Mouse (Mus musculus): ENCODE data around the gene Gdpd5. TPM values are rescaled to one million over a fixed set of nuclear protein-coding genes. Genes with fewer than 3 reads are reported as not detected.
A peak's percentile ranks its signal among the peaks of the same experiment; 100 is the strongest.

Gdpd5 gene
- polyA plus RNA-seq, 1 experiment from 2014 or later: 53.2 TPM

DNA sequence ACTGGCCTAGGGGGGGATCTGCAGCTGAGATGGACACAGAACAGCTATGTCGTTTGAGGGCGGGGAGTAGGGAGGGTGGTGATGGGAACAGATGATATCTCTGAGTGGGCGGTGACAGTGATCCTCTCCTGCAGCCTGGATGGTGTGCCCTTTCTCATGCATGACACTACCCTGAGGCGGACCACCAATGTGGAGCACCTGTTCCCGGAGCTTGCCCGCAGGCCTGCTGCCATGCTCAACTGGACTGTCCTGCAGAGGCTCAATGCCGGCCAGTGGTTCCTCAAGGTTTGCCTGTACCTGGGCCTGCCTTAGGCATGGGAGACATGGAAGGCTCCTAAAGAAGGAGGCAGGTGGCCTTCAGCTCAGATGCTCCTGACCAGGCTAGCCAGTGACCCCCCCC is 71.6 kb downstream of the Gdpd5 start:
- Histone ChIP-seq H3K36me3 (peaks cover 45% of the 10 kb centered on the region), H3K27me3 (no peaks in the 10 kb centered on the region), H3K4me2 (no peak overlapping the region), H3K9ac (0 out of 2 replicates have a peak overlapping the region, but pooled peaks have one; percentile 20), H3K27ac (no peak overlapping the region), H3K4me3 (no peak overlapping the region), H3K9me3 (no peaks in the 10 kb centered on the region), H3K4me1 (replicated peaks) (peaks cover 30% of the 10 kb centered on the region)
- 85% methylated on average over 7 of the region's 7 CpGs for WGBS
- no peak for ATAC-seq (ENCODE audit: low FRiP score)

DNA sequence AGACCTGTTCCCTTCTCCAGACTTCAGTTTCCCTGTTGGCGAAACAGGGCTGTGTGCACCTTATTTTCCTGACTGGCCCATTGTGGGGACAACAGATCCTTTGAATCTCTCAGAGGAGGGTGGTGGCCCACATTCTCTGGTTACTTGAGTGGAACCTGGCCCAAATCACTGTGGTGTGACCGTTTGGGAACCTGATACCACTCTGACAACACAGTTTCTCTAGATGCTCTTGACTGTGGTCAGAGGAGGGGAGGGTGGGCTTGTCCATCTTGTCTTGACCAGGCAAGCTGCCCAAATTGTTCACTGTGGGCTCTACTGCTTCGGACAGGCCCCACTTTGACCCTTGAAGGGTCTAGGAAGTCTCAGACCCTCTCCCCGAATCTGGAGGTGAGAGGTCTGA is 72.8 kb downstream of the Gdpd5 start:
- 70% methylated on average over 4 of the region's 4 CpGs for whole genome bisulfite sequencing
- no peak for ATAC-seq (ENCODE audit: low FRiP score)

DNA sequence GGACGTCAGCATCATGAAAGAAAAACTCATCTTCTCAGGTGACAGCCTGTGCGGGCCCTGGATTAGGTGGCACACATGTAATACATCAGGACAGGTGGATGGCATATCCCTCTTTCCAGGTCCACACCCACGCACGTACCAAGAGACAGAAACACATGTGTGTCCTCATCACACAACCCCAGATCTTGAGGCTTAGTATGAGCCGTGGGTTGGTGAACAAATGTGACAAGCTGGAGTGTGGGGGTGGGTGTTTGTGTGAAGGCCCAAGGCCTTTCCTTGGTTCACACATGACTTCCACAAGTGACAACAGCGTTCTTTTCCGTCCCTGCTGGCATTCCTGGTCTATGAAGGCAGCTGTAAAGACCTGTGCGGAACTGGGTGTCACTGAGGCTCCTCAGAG is 77.6 kb downstream of the Gdpd5 start:
- Histone ChIP-seq H3K4me3 (no peak overlapping the region), H3K4me1 (replicated peaks) (no peaks in the 10 kb centered on the region; the same call in 1 of the 2 replicates), H3K27ac (no peak overlapping the region), H3K36me3 (peaks cover 82% of the 10 kb centered on the region), H3K9ac (no peak overlapping the region; the same call in 1 of the 2 replicates), H3K9me3 (no peaks in the 10 kb centered on the region), H3K4me2 (no peak overlapping the region), H3K27me3 (no peaks in the 10 kb centered on the region)
- ATAC-seq (ENCODE audit: low FRiP score): no peak
- WGBS: 96% methylated on average over 8 of the region's 8 CpGs

More for the DNA sequence above, 72.8 kb downstream of the Gdpd5 start:
- H3K4me2 ChIP-seq: no peak overlapping the region
- no peaks in the 10 kb centered on the region for H3K9me3 ChIP-seq
- no peak overlapping the region for H3K9ac ChIP-seq
- H3K36me3 ChIP-seq: peaks cover 54% of the 10 kb centered on the region
- H3K4me3 ChIP-seq: no peak overlapping the region
- H3K27ac ChIP-seq: no peak overlapping the region
- H3K4me1 ChIP-seq (replicated peaks): peaks cover 19% of the 10 kb centered on the region
- H3K27me3 ChIP-seq: no peaks in the 10 kb centered on the region

DNA sequence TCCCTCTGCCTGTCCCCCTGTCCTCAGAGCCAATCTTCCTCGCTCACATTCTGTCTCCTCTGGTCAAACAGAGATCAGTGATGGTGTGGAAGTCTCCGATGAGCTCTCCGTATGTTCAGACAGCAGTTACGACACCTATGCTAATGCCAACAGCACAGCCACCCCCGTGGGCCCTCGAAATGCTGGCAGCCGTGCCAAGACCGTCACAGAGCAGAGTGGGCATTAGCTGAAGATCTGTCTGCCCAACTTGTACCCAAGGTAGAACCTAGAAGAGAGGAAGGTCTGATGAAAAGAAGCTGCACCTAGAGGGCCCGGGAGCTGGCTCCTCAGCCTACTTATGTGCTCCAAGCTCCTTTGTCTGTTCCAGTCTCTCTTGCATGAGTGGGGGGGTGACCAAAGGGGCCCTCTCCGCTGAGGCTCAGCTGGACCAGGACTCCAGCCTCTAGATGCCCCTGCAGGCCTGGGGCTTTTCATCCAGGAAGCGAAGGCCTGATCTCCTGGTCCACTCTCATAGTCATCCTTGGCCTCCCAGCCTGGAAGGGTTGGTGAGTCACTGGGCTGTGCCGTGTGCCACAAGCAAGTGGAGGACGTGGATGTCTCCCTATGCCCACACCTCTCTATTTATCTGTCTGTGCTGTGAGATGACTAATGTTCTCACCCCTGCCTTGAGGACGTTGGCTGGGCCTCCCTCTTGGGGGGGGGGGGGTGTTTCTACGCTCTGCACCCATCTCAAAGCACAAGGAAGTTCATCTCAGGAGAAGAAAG is 78.9 kb downstream of the Gdpd5 start:
- Histone ChIP-seq H3K27ac (no peak overlapping the region), H3K27me3 (no peaks in the 10 kb centered on the region), H3K9ac (no peak overlapping the region; the same call in 1 of the 2 replicates), H3K4me3 (no peak overlapping the region), H3K4me2 (no peak overlapping the region), H3K9me3 (no peaks in the 10 kb centered on the region), H3K4me1 (replicated peaks) (peaks cover 4% of the 10 kb centered on the region), H3K36me3 (peaks cover 71% of the 10 kb centered on the region)
- no peak for ATAC-seq (ENCODE audit: low FRiP score)
- 93% methylated on average over 15 of the region's 15 CpGs for WGBS

DNA sequence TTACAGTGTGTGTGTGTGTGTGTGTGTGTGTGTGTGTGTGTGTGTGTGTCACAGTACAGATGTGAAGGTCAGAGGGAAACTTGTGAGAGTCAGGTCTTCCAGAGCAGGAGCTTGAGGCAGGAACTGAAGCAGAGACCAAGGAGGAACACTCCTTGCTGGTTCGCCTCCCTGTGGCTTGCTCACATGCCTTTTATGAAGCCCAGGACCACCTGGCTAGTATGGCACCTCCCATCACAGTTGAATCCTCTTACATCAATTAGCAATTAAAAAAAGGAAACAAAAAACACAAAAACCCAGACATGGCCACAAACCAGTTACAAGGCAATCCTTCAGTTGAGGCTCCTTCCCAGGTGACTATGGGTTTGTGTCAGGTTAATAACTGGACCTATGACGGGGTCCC is 81.9 kb downstream of the Gdpd5 start:
- Histone ChIP-seq H3K9me3 (no peaks in the 10 kb centered on the region), H3K4me2 (no peak overlapping the region), H3K36me3 (peaks cover 47% of the 10 kb centered on the region), H3K27ac (no peak overlapping the region), H3K4me1 (replicated peaks) (peaks cover 35% of the 10 kb centered on the region), H3K4me3 (no peak overlapping the region), H3K27me3 (no peaks in the 10 kb centered on the region), H3K9ac (no peak overlapping the region)
- WGBS: 89% methylated on average over 2 of the region's 2 CpGs
- no peak for ATAC-seq (ENCODE audit: low FRiP score)

DNA sequence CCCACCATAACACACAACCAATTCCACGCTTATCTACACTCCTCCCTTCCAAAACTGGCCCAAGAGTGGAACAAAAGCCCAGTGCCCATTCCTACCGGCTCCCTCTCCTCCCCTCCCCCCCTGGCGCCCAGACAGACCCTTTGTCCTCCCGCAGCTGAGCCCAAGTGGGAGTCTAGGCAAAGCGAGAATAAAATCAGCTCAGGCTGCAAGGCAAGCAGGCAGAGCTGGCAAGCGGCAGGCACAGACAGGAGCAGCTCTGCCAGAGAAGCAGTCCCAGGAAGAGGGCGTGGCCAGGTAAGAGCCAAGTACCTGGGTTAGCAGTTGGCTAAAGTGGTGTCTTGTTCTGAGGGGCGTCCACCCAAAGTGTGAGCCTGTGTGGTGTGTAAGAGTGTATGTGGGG is 84.6 kb downstream of the Gdpd5 start, which contains the start of gene Klhl35:
TSS of gene Klhl35 (plus strand) at position 194 of the 400 bp plus-strand sequence.
- Histone ChIP-seq H3K27ac (peak within 1 kb of the TSS; percentile 80), H3K4me3 (peak within 1 kb of the TSS; percentile 22), H3K36me3 (peaks cover 20% of the 10 kb centered on the region), H3K9me3 (no peaks in the 10 kb centered on the region), H3K27me3 (no peaks in the 10 kb centered on the region), H3K9ac (peak within 1 kb of the TSS; percentile 69), H3K4me1 (replicated peaks) (peaks cover 56% of the 10 kb centered on the region), H3K4me2 (peak within 1 kb of the TSS; percentile 72)
- WGBS: 14% methylated on average over 8 of the region's 8 CpGs
- ATAC-seq (ENCODE audit: low FRiP score): no peak

DNA sequence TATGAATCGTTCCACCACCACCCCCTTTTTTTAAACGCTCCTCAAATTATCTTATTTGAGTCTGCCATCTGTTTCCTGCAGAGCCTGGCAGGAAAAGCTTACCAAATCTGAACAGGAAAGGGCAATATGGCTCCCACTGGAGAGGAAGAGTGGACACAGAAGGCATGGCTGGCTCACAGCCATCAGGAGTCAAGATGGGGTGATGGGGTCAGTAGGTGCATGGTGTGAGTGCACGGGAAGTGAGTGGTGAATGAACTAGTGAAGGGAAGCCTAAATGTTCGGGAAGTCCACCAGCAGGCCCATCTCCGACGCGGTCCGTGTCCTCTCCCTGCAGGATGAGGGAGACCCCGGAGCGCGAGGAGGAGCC is 86.7 kb downstream of the Gdpd5 start:
- H3K36me3 ChIP-seq: peaks cover 17% of the 10 kb centered on the region
- peak overlapping the region; percentile 72 for H3K4me2 ChIP-seq
- no peaks in the 10 kb centered on the region for H3K9me3 ChIP-seq
- no peaks in the 10 kb centered on the region for H3K27me3 ChIP-seq
- peak overlapping the region; percentile 94 for H3K27ac ChIP-seq
- ATAC-seq (ENCODE audit: low FRiP score): no peak
- 21% methylated on average over 11 of the region's 11 CpGs for WGBS
- H3K4me3 ChIP-seq: peak overlapping the region; percentile 53
- H3K4me1 ChIP-seq (replicated peaks): peaks cover 56% of the 10 kb centered on the region
- peak overlapping the region; percentile 83 for H3K9ac ChIP-seq

DNA sequence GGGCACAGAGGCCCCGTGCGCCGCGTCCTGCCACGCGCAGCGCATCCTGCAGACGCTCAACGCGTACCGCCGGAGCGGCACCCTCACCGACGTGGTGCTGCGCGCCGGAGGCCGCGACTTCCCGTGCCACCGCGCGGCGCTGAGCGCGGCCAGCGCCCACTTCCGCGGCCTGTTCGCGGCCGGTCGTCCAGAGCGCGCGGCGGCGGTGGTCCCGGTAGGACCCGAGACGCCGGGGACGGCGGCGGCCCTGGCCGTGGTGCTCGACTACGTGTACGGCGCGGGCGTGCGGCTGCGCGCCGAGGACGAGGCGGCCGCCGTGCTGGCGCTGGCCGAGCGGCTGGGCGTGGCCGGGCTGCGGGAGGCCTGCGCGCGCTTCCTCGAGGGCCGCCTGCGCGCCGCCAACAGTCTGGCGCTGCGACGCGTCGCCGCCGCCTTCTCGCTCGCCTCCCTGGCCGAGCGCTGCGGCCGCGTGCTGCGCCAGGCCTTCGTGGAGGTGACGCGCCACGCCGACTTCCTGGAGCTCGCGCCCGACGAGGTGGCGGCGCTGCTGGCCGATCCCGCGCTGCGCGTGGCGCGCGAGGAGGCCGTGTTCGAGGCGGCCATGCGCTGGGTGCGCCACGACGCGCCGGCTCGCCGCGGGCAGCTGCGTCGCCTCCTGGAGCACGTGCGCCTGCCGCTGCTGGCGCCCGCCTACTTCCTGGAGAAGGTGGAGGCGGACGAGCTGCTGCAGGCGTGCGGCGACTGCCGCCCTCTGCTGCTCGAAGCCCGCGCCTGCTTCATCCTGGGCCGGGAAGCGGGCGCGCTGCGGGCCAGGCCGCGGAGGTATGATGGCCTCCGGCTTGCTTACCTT is 87.3 kb downstream of the Gdpd5 start:
- H3K4me1 ChIP-seq (replicated peaks): peaks cover 56% of the 10 kb centered on the region
- peaks cover 23% of the 10 kb centered on the region for H3K36me3 ChIP-seq

DNA sequence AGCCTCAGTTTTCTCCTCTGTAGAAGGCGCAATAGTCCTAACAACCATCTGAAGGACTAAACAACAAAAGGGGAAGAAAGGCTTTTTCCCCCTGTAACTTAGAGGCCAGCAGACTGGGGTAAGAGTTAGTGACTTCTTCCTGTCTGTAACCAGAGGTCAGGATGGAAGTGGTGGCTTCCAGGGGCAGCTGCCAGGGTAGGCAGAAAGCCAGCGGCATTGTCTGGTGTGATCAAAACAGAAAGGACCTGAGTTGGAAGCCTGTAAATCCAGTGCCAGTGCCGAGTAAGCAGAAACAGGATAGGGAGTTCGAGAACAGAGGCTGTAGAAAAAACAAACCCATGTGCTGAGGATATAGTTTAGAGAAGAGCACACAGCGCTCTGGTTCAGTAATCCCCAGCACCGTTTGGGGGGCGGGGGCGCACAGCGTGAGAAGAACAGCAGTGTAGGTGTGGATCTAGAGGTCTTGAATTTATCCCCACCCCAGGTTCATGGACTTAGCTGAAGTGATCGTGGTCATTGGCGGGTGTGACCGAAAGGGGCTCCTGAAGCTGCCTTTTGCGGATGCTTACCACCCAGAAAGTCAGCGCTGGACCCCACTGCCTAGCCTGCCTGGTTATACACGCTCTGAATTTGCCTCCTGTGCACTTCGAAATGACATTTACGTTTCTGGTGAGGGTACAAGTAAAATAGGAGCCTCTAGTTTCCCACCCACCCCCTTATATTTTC is 88.6 kb downstream of the Gdpd5 start:
- Histone ChIP-seq H3K4me2 (peak overlapping the region; percentile 72; the same call in 1 of the 2 replicates), H3K4me3 (no peak overlapping the region; the same call in 1 of the 2 replicates), H3K9ac (peak overlapping the region; percentile 83), H3K9me3 (no peaks in the 10 kb centered on the region), H3K27ac (peak overlapping the region; percentile 94), H3K36me3 (peaks cover 34% of the 10 kb centered on the region), H3K4me1 (replicated peaks) (peaks cover 67% of the 10 kb centered on the region), H3K27me3 (no peaks in the 10 kb centered on the region)
- WGBS: 85% methylated on average over 17 of the region's 17 CpGs
- no peak for ATAC-seq (ENCODE audit: low FRiP score)

More for the DNA sequence above, 87.3 kb downstream of the Gdpd5 start:
- 2% methylated on average over 92 of the region's 145 CpGs for WGBS
- Histone ChIP-seq H3K4me3 (peak overlapping the region; percentile 53), H3K9me3 (no peaks in the 10 kb centered on the region), H3K4me2 (peak overlapping the region; percentile 72), H3K27ac (peak overlapping the region; percentile 94), H3K27me3 (no peaks in the 10 kb centered on the region), H3K9ac (peak overlapping the region; percentile 83)
- peak; percentile 75 for ATAC-seq (ENCODE audit: low FRiP score)

DNA sequence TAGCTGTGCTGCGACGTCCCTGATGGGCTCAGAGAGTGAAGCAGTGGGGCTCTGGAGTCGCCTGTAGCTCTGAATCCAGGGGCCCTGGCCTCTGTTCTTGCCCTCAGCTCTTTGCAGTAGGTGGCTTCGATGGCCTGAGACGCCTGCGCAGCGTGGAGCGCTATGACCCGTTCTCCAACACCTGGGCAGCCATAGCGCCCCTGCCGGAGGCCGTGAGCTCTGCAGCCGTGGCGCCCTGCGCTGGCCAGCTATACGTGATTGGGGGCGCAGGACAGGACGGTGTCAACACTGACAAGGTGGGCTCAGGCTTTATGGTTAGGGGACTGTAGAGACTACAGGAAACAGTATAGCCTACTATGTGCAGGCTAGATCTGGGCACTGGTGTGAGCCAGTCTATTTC is 90.4 kb downstream of the Gdpd5 start:
- H3K36me3 ChIP-seq: peaks cover 37% of the 10 kb centered on the region
- H3K9ac ChIP-seq: no peak overlapping the region
- H3K4me1 ChIP-seq (replicated peaks): peaks cover 59% of the 10 kb centered on the region
- no peaks in the 10 kb centered on the region for H3K27me3 ChIP-seq
- H3K4me2 ChIP-seq: no peak overlapping the region
- 59% methylated on average over 18 of the region's 18 CpGs for WGBS
- H3K9me3 ChIP-seq: no peaks in the 10 kb centered on the region
- no peak overlapping the region for H3K4me3 ChIP-seq
- no peak for ATAC-seq (ENCODE audit: low FRiP score)
- no peak overlapping the region for H3K27ac ChIP-seq

DNA sequence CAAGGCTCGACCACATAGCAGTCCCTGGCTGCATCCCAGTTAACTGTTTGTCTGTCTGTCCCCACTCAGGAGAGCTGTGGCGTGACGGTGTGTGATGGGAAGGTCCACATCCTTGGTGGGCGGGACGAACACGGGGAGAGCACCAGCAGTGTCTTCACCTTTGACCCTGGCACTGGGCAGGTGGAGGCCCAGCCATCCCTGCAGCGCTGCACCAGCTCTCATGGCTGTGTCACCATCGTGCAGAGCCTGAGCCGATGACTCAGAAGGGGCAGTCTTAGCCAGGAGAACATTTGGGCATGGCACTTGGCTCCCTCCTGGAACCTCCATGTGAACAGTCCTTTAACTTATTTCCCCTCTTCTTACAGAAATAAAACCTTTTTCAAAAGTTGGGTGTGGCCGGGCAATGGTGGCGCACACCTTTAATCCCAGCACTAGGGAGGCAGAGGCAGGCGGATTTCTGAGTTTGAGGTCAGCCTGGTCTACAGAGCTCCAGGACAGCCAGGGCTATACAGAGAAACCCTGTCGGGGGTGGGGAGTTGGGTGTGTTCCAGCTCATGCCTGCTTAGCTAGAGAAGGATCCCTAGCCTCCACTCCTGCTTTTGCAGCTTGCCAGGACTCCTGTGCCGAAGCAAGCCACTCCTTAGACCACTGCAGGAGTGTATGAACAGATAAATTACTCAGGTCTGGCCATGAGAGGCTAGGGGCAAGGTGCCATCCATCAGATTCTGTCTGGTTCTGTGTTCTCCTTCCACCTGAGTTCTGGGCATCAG is 92.6 kb downstream of the Gdpd5 start:
- Histone ChIP-seq H3K9me3 (no peaks in the 10 kb centered on the region), H3K4me3 (no peak overlapping the region), H3K27ac (peak overlapping the region; percentile 87), H3K4me2 (no peak overlapping the region), H3K4me1 (replicated peaks) (peaks cover 43% of the 10 kb centered on the region), H3K36me3 (peaks cover 59% of the 10 kb centered on the region), H3K27me3 (no peaks in the 10 kb centered on the region), H3K9ac (peak overlapping the region; percentile 8; the same call in 1 of the 2 replicates)
- WGBS: 81% methylated on average over 14 of the region's 14 CpGs
- ATAC-seq (ENCODE audit: low FRiP score): no peak

Measured in hindbrain, embryonic 13.5 days (tissue).